Mouse (Mus musculus) heart, postnatal 0 days (tissue): Measurements from ENCODE around the gene Sectm1b.

Source experiments
- CTCF ChIP-seq: IDR thresholded peaks from 2 replicates; pipeline ENCODE4 v1.5.1; 2016; ENCODE audit warnings: antibody characterized with exemption, control low read depth, low read depth
- EP300 ChIP-seq: IDR thresholded peaks from 2 replicates; pipeline ENCODE4 v1.6.1; 2016; ENCODE audit warnings: antibody characterized with exemption, low read depth

DNA sequence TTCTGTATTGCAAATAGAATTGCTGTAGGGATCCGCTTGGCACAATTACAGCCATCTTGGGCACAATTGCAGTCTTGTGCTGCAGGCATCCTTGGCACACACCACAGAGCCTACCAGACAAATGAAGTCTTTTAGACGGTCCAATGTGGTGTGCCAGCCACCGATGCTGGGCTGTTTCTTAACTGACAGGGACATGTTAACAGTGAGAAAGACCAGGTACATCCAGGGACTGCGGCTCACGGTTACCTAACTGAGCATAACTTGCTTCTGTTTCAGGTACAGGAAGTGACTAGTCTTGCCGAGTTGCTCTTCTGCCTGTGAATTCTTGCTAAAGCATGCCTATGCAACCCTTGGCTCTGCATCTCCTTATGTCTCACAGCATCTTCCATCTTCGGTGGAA is 49.7 kb downstream of the Sectm1b start:
- no peak for TF ChIP-seq EP300
- no peak for TF ChIP-seq CTCF
